Mouse (Mus musculus): ENCODE results near the gene Ppp1r18.
A peak's percentile ranks its signal among the peaks of the same experiment; 100 is the strongest.

Ppp1r18 gene

DNA sequence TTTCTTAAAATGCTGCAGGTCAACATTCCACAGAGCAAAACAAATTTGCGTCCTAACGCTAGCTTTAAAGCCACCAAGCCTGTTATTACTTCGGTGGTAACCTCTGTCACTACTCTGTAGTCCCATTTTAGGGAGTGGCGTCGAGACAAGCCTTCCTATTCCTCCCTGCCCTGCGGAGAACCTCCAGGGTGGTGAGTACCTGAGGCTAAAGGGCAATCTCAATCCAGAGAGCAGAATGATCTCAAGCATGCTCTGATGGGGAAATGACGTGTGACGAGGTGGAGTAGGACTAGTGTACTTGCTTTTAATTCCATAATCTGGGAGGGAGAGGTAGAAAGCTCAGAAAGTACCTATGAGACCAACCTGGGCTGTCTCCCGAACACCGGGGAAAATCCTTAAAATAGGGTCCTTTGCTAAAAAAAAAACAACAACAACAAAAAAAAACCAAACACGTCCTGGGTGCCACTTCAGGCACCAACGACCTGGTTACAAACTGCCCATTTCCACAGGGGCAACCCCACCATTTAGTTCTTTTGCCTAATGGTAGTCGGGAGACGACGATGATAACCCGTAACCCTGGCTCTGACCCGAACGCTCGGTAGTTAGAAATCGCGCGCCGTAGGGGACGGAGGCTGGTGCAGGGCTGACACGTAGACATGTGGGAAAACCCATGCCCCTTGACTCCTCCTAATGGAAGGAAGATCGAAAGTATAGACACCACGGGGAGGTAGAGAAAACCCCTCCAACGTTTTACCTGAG lies 50.3 kb downstream of the Ppp1r18 start:
- no peak for DNase-seq

GRCm38 (mm10) chr17:35916297-35917142 lies 51.1 kb downstream of the Ppp1r18 start, which contains the start of the genes Mrps18b and Ppp1r10:
TSS of gene Mrps18b (minus strand) at chr17:35916389.
TSS of gene Ppp1r10 (plus strand) at chr17:35916434.
- peak; percentile 98 to 99 for DNase-seq

GRCm38 (mm10) chr17:35917143-35917462 lies 51.7 kb downstream of the Ppp1r18 start:
- DNase-seq: peak in 1 of 2 experiments; percentile 60

GRCm38 (mm10) chr17:35917463-35918251 lies 52.3 kb downstream of the Ppp1r18 start:
- DNase-seq: peak; percentile 72 to 78

DNA sequence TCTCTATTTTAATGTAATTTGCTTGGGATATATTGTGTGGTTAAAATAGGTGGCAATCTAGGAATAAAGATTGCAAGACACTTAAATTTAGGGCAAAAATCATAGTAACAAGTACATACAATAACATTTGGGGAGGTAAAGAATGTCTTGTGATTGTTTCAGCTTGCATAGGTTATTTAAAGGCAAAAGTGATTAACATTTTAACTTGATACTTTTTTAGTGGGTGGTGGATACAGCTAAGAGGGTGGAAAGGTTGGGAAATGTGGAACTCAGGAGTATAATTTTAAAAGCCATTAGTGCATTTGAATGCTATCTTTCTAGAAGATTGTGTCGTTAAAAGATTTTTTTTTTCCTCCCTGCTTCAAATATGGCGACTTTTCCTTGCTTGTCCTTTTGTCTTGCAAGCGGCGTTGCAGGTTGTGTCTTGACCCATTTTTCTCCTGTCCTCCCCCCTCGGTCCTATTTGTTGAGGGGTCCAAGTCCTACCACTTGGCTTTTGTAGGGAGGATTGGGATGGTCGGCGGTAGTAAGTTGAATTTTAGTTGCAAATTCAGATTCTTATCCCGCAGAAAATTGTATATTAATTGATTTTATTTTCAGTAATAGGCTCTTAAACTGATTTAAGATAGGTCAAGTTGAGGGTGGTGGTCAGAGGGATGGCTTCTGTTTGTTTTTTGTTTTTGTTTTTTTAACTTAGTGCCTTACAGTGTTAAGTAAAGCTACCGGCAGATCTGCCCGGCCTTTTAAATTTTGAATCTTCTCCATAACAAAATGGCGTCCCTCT lies 53.1 kb downstream of the Ppp1r18 start:
- DNase-seq: peak; percentile 60 to 66

GRCm38 (mm10) chr17:35919060-35919715 lies 53.8 kb downstream of the Ppp1r18 start:
- DNase-seq: peak; percentile 91 to 97

DNA sequence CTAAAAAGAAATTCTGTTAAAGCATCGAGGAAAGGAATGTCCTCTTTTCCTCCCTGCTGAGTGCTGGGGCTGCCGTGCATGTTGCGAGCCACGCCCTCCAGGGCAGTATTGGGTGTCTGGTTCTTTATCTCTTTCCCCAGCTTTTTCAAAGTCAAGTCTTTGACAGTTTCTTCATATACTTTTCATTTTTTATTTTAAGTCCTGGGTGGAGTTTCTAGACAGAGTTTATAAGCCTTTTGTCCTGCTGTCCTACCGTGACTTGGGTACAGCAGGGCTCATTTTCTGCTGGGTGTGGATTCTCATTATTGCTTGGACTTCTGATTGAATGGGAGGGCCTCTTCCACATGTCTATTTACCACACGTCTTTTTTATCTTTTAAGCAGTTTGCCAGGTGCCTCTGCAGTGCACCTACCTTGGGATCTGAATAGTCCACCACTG lies 54.5 kb downstream of the Ppp1r18 start:
- peak in 1 of 2 experiments; percentile 47 for DNase-seq

- DNase-seq: no peak
Observed at GRCm38 (mm10) chr17:35920384-35920783, 55.0 kb downstream of the Ppp1r18 start.

- peak; percentile 30 to 52 for DNase-seq
Observed at GRCm38 (mm10) chr17:35920862-35921562, 55.6 kb downstream of the Ppp1r18 start.

DNA sequence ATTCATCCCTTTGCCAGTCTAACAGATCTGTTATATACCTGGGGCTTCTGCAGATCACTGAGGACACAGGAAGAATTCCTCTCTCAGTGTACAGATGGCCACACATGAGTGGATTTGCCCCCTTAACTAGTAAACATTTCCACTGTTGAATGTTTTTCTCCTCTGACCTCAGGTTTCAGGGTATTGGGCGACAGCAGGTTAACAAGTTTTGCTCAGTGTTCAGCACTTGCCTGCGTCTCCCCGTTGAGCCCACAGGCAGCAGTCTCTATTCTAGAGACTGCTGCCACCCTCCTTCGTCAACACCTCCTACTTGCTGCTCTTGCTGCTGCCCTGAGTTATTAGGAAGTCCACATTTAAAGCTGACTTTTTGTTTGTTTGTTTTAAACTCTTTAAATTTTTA lies 56.3 kb downstream of the Ppp1r18 start:
- DNase-seq: no peak

DNA sequence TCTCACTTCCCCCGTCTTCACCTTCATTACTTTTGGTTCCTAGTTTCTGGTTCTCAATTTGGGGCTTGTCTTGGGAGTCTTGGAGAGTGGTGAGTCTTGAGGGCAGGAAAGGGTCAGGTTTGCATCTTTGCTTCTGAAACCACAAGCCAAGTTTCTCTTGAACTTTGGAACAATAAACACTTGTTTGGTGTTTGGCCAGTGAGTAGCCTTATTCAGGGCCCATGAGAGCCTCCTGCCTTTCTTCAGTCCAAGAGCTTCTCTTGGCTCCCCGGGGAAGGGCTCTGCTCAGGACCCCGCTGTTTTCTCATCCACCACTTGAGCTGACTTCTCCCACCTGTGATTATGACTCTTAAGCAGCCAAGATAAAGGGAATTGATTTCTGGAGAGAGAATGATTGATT lies 57.2 kb downstream of the Ppp1r18 start:
- no peak for DNase-seq

DNA sequence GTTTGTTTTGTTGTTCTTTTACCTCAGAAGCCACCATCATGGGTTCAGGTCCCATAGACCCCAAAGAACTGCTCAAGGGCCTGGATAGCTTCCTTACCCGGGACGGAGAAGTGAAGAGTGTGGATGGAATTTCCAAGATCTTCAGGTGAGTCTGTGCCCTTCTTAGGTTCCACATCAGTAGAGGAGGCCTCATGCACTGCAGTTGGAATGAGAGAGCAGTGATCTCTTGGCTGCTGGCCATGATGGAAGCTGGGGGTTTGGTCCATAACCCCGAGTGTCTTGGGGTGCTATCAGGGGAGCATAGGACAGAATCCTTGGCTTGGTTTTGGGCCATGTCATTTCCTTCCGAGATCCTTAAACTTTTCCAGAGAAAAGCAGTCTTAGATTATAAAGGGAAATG lies 57.9 kb downstream of the Ppp1r18 start:
- no peak for DNase-seq

All from cerebellum, postnatal 25 days (tissue).